Mouse (Mus musculus) bone marrow, adult 2 months (tissue): ENCODE measurements around the gene Zfp296.

Experiments used
- CTCF ChIP-seq: fragments of 200-500 bp; IDR thresholded peaks from 2 replicates; pipeline ENCODE4 v1.5.1; 2011; ENCODE audit warnings: low read length, control low read depth; ENCODE audit not compliant: control insufficient read depth, insufficient read depth
- POLR2A ChIP-seq: fragments of 200-500 bp; IDR thresholded peaks from 2 replicates; pipeline ENCODE4 v1.6.1; 2011; ENCODE audit warnings: low read depth, mild to moderate bottlenecking, control low read depth, low read length, borderline replicate concordance; ENCODE audit not compliant: control insufficient read depth

DNA sequence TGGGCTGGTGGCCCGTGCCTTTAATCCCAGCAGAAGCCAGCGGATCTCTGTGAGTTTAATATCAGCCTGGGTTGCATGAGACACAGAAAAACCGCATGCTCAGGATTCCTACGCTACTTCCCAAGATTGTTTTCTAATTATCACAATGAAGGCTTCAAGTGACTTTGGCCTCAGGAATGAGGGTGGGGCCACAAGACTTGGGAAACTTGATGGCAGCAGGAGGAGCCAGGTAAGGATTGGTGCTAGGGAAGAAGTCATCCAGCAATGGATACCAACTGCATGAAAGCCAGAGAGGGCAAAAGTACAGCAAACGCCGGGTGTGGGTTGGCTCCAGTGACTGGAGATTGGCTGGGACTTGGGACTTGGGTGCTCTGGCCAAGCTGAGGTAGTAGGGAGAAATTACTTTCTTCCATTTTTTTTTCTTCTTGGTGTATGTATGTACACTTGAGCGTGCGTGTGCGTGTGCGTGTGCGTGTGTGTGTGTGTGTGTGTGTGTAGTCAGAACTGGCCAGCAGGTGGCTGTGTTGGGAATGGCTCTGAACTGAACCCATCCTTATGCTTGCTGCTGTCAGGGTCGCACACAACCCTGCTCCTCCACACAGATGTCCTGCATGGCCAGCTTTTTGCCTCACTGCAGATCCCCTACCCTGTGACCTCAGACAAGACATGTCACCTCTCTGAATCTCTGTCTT, 32.7 kb downstream of the Zfp296 start:
- TF ChIP-seq POLR2A (no peak), CTCF (peak; percentile 9; the same call in 1 of the 2 replicates)
